Mouse (Mus musculus) heart, adult 11 months (tissue): ENCODE data around the gene Gm7233.
A peak's percentile ranks its signal among the peaks of the same experiment; 100 is the strongest.
"Not testable (repeated sequence)": the region's sequence is repeated elsewhere in the genome, so short reads cannot be mapped to it uniquely, and the experiment has no call there.

ENCODE experiments used
- DNase-seq: peaks from one replicate; pipeline ENCODE4 v3.0.0; 2022

Gene Gm7233

GRCm38 (mm10) chr14:43179567-43179966, at the start of gene Gm7233:
Gene Gm7233 (plus strand): TSS chr14:43179867.
- not testable (repeated sequence) for DNase-seq

- DNase-seq = peak; percentile 84
Measured at GRCm38 (mm10) chr14:43167189-43167588, 12.5 kb upstream of the Gm7233 start.

GRCm38 (mm10) chr14:43167942-43168341, 11.7 kb upstream of the Gm7233 start:
- DNase-seq = not testable (repeated sequence)

- DNase-seq = not testable (repeated sequence)
Measured at GRCm38 (mm10) chr14:43168573-43169170, 11.0 kb upstream of the Gm7233 start.

- DNase-seq = not testable (repeated sequence)
Measured at GRCm38 (mm10) chr14:43235204-43235603, 55.5 kb downstream of the Gm7233 start, which contains the start of gene Gm8122. Gene Gm8122 (minus strand): TSS chr14:43235304.
